Mouse (Mus musculus) c-Kit-positive CD71-positive TER-119-negative erythroid progenitor cells, embryonic 14.5 days (primary cell): Measurements from ENCODE around the gene Ccni.

Source experiments
- DNase-seq: peaks from one replicate; pipeline ENCODE4 v3.0.0-alpha.2; 2013; ENCODE audit warnings: low read depth

Ccni gene

DNA sequence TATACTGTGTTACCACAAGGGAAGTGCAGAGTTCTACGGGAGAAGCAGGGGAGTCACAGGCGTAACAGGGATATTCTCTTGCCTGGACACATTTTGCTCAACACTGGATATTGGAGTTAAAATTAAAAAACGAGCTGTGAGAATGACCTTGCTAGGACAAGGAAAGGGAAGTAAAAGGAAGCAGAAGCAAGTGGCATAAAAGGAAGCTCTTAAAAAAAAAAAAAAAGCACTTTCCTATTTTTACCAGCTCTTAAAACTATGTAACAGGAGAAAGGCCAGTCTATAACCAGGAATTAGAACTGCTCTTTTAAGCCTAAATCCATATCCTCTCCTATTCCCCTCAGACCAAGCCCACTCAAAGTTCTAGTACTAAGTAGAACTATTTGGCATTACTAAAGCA, 8.1 kb downstream of the Ccni start:
- DNase-seq: no peak

DNA sequence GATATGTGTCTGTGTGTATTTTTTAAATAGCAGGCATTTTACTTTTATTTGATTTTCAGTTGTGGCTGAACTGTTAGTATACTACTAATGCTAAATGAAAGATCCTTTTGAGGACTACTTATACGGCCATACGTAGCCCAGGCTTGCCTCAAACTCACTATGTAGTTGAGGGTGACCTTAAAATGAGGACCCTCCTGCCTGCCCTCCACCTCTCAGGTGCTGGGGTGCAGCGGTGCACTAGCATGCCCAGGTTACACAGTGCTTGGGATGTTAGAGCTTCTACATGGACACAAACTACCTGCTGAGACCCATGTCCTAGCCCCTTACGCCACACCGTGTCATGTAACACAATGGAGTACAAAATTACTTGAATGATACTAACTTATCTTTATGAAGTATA, 15.9 kb downstream of the Ccni start:
- no peak for DNase-seq

DNA sequence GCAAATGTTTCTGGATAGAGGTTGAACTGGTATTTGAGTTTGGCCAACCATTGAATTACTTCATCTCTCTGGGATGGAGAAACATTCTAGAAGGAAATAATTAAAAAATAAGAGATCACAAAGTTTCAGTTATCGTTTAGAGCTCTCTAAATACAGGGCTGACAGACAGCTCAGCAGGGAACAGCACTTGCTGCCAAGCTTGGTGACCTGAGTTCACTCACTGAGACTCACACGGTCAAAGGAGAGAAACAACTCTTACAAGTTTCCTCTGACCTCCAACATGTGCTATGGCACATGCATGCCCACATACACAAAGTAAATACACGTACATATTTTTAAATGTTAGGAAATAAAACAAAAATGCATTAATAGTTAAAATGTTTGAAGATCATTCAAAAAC, 16.7 kb downstream of the Ccni start:
- DNase-seq: no peak

DNA sequence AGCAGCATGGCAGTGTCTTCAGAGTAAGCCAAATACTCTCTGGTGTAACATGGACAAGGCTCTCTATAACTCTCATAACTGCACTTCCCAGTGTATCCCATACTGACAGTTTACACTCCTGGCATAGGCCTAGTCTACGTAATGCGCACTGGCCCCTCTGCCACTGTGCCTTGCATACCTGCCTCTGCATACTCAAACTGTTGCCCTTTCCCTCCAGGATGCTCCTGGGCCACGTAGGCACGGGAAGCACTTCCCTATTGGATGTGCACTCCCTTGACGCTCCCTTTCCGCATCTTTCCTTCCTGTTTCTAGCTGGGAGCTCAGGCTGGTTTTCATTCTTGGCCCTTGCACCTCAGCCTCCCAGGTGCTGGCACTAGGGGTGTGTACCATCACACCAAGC, 21.7 kb downstream of the Ccni start:
- no peak for DNase-seq

DNA sequence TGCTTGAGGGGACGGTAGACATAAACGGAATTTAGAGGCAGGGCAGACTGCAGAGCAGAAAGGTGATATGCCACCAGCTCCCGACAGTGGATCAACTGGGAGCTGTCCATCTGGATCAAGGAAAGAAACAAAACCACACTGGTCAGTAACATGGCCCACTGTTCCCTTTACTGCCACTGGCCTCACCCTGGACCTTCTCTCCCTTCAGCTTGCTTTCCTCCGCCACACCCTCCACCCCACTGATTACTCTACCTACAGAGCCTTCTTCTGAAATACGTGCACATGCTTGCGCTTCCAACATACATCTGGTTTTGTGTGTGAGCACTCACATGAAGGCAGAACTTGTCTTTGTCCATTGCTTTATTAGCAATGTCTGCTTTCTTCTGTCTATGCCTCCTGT, 23.0 kb downstream of the Ccni start:
- no peak for DNase-seq

DNA sequence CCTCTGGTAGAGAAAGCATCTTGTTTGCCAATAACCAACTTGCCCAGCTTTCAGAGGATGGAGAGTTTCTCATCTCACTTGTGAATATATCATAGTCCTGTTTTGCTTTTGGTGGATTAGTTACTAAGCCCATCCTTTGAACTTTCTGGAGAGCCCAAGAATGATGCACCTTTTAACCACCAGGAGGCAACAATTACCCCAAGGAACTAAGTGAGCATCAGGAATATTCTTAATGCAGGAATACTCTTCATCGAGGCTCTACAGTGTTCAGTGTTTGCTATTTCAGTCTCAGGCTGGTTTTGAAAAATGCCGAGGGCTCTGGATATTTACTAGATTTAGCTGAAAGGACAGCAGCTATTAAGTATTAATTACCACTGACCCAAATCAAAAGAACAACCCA, 26.0 kb downstream of the Ccni start:
- DNase-seq: no peak

DNA sequence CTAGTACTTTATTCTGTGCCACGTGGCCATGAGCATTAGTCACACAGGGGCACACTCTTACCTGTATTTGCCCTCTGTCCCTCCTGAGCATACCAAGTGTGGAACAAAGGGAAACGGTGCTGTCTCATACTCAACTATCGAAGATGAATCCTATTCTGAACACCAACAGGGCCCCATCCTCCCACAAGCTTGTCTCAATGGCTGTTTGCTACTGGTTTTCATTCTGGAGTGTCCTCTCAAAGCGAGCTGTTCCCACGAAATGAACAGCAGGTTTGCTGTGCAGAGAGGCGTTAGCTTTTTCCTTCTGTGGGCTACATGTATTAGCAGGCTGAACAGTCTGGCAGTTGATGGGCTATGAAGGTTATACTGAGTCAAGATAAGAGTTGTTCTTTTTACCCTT, 27.7 kb downstream of the Ccni start:
- no peak for DNase-seq

DNA sequence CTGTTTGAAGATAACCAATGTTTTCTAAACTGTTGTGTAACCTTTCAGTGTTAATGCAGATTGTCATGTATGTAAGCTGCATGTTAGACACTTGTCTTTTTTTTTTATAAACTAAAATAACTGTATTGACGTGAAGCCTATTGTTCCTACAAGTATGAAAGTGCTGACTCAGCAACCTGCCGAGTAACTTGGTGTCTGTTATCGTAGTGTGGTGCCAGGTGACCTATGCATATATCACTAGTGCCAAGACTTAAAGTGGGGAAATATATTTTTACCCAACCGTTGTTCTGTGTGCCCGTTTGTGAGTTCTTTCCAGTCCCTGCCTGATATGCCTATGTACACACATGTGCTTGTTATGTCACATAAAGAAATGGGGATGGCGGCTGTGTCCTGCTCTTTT, 31.6 kb downstream of the Ccni start:
- no peak for DNase-seq

DNA sequence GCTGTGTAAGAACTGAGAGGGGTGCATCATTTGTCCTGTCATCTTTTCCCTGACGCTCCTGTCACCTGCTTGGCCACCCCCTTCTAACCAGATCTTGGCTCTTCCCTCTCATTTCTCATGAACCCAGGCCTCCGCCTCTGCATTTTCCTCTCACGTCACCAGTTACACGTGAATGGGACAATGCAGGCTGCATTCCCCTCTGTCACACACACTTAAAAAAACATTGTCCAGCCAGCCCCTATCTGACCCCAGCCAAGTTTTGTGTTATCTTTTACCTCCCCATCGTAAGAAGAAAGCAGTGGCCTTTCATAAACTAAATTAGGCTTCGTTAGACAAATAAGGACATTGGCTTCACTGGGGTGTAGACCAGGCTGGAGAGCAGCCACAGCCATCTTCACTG, 33.8 kb downstream of the Ccni start:
- DNase-seq: no peak

DNA sequence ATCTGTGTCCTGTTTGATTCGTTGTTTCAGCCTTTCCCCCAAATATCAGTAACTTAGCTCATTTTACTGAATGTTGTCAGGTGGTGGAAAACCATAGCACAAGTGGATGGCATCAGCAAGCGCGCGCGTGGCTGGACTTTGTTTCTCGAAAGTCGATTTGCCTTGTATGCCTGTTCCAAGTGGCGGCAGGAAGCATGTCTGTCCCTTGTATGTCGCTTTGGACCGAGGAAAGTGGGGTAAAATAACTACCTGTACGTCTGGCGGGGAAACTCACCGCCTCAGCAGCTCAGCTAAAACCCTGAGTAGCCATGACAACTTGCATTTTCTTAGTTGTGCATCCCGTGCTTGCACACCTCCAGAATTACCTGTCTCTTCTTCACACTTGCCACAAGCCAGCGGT, 34.9 kb downstream of the Ccni start:
- no peak for DNase-seq

DNA sequence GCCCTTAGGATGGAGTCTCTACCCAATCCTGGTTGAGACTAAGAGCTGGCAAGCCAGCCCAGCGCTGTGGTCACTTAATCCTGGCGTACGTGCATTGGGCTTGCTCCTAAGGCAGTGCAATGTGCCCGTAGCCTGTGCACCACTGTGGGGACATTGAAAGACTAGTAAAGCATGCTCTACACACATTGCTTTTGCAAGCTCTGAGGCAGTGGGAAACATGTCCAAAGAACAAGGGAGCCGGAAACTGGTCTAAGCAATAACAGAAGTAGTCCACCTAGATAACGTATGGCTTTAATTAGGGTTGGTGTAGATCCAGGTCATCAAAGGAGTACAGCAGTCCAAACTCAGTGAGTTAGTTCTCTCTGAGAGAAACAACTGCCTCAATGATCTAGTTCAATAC, 37.6 kb downstream of the Ccni start:
- no peak for DNase-seq

DNA sequence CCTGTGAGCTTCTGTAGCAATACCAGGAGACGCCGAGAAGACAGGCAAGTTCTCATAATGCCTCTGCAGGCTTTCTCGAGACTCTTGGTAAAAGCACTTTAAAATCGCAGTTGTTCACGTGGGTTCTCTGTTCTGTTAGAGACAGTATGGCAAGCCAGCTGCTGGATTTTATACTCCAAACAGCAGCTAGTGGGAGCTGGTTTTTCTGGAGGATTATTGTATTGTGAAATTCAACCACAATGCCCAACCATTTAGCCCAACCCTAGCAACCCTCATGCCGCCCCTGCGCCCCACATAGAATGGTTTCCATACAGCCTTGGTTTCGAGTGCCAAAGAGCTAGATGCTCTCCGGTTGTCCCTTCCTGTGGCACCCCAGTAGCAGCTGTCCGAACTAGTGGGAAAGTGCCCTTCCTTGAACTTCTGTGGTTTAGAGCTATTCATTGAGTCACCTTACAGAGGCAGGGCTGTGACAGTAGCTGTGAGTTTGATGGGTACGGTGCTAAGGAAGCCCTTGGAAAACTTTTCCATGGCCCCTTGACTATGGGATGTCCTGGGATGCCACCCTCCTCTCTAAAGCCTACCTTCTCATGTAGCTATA, 38.3 kb downstream of the Ccni start:
- no peak for DNase-seq

DNA sequence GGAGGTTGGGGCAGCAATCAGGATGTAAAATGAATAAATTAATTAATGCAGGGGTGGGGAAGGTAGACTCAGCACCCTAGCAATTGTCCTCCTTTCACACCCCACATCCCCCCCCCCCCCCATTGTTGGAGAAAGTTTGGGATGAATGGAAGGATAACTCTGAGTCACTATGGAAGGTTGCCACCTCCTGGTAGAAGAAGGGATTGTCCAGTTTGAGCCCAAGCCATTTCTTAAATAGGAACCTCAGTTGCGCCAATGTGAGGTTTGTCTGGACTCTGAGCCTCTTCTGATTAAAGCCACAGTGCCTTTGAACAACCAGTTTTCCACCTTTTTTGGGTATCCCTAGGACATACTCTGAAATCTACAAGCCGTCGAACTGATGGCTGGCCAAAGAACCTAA, 42.8 kb downstream of the Ccni start:
- no peak for DNase-seq

DNA sequence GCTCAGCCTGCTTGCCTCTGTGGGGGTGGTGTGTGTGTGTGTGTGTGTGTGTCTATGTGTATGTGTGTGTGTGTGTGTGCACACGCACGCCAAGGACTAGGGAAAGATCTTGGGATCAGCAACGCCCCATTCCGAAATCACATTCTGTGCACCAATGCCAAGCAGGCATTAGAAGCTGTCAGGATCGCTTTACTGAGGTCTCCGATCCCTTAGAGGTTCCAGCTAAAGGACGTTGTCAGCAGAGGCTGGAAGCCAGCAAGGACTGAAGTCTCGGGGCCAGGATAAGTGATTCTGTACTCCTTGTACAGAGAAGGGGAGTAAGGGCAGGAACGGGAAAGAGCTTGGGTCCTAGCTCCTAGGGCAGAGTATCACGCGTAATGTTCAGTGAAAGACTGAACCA, 51.9 kb downstream of the Ccni start:
- no peak for DNase-seq

DNA sequence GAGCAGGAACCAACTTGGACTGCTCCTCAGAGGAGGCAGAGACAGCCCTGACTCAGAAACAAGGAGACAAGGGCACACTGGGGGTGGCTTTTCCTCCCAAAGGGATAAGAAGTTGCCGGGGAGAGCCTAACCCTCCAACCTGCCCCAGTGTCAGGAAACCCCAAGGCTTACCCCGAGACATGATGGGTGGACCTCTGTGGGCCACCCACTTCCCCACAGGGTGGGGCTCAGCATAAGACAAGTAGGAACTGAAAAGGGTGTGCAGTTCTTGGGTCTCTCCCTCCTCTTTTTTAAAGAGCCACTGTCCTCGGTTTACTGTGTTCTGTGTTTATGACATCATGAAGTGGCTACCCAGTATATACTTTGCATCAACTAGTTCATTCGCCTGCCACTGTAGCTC, 53.8 kb downstream of the Ccni start:
- no peak for DNase-seq

DNA sequence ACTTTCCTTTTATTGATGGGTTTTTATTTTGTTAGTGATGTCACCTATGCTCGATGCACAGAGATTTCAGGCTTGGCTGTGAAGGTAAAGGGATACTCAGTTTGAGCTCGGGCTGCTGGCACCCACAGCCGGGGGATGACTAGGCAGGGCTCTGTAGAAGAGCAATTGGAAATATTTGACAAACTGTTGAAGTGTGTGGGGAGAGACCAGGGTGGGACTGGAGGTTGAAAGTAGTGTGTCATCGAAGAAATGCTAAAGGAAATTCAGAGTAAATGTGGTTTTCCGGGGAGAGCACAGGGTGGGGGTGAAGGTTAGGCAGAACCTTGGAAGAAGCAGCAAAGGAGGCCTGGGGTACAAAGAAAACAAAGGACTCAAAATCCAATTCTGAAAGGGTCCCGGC, 54.3 kb downstream of the Ccni start:
- DNase-seq: no peak

DNA sequence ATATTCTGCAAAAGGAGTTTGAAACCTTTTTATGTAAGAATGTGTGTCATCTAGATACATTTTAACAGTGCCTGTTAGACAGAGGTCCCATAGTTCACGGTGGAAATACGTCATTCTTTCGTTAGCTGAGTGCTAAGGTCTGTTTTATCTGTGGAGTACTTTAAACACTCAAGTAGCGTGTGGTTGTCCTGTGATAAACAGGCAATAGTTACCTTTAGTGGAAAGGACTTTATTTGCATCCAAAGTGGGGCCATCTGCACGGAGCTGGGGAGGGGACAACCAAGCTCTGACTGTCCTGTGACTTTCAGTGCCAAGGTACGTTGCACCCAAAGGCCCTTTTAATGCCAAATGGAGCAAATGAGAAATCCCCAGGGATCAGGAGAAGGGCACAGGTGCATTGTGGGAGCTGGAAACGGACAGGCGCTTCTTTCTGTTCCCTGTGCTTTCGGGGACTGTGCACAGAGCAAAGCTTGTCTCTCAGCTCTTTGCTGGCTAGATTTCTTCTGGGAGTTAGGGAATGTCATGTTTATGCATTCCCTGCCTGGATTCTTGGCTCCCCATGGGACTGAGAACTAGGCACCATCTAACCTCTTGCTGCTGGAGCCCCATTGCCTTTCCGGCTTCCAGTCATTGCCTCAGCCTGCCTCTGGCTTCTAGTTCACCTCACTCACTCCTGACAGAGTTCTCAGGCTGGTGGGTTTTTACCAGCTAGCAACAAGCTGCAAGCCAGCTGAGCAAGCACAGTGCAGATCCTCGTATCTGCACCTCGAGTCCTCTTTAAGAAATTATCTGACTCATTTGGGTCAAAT, 56.1 kb downstream of the Ccni start:
- DNase-seq: no peak

DNA sequence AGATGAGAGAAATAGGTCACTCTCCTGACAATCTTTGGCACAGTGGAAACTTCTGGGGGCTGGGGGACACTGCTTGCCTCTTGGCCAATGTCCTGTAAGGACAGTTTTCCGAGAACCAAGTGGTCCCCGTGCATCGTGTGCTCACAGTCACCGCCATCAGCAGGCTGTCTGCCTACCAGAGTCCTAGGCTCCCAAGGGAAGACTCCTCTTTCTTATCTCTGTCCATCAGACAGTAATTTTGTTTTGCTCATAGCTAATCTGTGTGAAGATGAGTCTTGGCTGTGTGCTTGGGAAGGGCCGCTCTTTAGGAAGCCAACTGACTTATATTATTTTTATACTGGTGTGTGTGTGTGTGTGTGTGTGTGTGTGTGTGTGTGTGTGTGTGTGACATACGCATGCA, 60.8 kb downstream of the Ccni start:
- DNase-seq: no peak

DNA sequence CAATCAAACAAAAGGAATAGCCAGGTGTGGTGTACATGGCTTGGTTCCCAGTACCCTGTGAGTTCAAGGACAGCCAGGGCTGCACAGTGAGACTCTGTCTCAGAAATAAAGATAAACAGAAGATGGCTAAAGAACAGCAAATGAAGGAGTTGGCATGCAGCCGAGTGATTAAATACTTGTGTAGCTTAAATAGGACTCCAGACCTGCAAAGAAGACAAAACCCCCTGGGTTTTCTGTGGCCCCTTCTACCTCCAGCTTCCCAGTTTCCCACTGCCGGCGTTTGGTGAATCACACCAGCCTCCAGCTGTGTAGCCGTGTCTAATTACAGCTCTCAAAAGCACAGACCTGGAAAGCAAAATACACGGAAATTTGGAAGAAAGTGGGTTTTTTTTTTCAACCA, 61.4 kb downstream of the Ccni start:
- no peak for DNase-seq

DNA sequence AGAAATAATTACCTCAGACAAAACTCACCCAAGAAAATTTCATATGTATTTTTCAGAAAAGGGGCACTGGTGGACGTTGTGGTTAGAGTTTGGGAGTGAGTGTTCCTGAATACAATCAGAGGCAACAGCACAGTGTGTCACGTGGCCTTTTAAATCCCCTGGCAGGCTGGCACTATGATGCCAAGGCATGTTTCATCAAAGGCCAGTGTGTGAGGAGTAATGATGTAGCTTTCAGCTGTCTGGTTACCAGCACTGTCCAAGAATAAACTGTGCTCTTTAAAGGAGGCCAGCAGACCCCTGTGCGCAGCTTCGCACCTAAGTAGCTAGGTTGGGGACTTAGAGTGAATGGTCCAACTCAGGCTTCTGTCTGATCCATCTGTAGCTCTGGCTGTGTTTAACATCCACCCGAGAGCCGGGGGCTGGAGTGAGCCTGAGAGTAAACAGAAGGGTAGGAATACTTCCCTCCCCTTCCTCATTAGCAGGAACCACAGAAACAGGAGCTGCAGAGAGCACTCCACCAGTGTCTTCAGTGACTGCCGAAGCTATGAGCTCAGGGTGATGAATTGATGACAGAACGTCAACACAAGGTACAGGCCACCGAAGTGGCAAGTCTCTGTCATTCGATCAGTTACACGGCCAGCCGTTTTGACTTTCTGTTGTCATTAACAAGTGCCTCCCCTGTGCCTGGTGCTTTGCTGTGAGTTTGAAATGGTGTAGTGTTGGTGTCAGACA, 62.8 kb downstream of the Ccni start:
- no peak for DNase-seq

DNA sequence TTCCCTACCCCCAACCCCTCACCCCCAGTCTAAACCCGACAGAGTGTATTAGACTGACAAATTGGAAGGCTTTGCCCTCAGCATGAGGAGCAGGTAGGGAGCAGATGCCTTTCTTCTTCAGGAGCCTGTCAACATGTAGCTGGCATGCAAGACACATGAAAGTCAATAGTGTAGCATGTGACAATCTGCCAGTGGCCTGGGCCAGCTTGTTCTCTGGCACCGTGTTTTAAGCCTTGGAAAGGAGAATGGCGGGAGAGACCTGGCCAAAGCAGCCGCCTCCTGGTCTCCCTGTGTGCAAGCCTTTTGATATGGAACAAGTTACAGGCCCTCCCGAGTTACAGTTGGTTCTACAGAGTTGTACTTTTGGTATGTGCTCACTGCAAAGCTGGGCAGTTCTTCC, 65.5 kb downstream of the Ccni start:
- DNase-seq: no peak

DNA sequence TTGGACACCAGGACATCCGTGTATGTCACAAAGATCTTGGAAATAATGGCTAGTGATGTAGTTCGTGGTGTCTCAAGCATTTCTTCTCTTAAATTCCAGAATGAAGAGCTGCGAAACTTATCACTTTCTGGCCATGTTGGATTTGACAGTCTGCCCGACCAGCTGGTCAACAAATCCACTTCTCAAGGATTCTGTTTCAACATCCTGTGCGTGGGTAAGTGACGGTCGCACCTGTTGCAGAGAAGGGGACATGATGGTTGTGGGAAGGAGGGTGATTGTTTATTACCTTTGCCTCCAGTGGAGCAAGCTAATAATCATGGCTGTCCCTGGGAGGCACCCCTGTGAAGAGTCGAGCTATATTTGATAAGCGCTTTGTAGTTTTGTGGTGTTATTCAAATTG, 66.9 kb downstream of the Ccni start:
- no peak for DNase-seq

DNA sequence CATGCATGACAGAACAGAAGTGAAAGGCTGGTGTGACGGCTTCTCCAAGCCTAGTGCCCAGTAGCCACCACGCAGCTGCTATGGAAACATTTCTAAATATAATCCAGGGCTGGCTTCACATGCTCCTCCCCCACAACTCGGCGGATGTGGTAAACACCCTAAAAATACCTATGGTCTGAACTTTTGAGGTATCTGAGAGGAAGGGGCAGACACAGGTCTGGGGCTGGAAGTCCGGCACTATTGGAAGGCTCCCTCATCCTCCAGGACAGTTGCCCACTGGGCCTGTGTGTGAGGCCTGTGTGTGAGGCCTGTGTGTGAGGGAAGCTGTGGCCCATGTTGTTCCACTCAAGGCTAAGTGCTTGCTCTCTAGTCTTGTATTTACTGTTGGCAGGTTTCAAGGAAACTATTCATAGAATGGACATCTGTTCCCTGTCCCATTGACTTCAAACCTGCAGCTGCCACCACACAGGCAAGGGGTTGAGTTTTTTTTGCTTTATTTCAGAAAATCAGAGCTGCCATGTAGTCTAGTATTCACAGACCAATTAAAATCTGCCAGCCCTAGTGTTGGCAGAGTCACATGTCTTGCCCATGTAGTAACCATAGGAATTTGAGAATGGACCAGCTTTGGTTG, 69.2 kb downstream of the Ccni start:
- DNase-seq: no peak
